Mouse (Mus musculus) testis, postnatal 10 days (tissue): ENCODE measurements around the gene Bmpr1a.

ENCODE experiments used
- DNase-seq: peaks from one replicate; pipeline ENCODE4 v3.0.0; 2021; ENCODE audit warnings: low spot score

The Bmpr1a gene

GRCm38 (mm10) chr14:34503325-34503647 is at the start of gene Bmpr1a:
TSS of gene Bmpr1a (minus strand) at chr14:34503341.
- no peak for DNase-seq

- DNase-seq = no peak
Measured at GRCm38 (mm10) chr14:34552226-34552625, 49.1 kb upstream of the Bmpr1a start.

- peak; percentile 89 for DNase-seq
Measured at GRCm38 (mm10) chr14:34549004-34549671, 46.0 kb upstream of the Bmpr1a start.

GRCm38 (mm10) chr14:34548391-34549001 is 45.4 kb upstream of the Bmpr1a start:
- DNase-seq = peak; percentile 67

- no peak for DNase-seq
Measured at GRCm38 (mm10) chr14:34544545-34544944, 41.4 kb upstream of the Bmpr1a start.

- DNase-seq = no peak
Measured at GRCm38 (mm10) chr14:34544001-34544400, 40.9 kb upstream of the Bmpr1a start.

GRCm38 (mm10) chr14:34543596-34543995 is 40.5 kb upstream of the Bmpr1a start:
- no peak for DNase-seq

- DNase-seq = no peak
Measured at GRCm38 (mm10) chr14:34541896-34542295, 38.8 kb upstream of the Bmpr1a start.

GRCm38 (mm10) chr14:34540685-34541162 is 37.6 kb upstream of the Bmpr1a start:
- DNase-seq = peak; percentile 82

GRCm38 (mm10) chr14:34535883-34536282 is 32.7 kb upstream of the Bmpr1a start:
- DNase-seq = no peak

- no peak for DNase-seq
Measured at GRCm38 (mm10) chr14:34533537-34533936, 30.4 kb upstream of the Bmpr1a start.

- no peak for DNase-seq
Measured at GRCm38 (mm10) chr14:34532536-34532935, 29.4 kb upstream of the Bmpr1a start.

GRCm38 (mm10) chr14:34528804-34529203 is 25.7 kb upstream of the Bmpr1a start:
- DNase-seq = no peak

- DNase-seq = no peak
Measured at GRCm38 (mm10) chr14:34522701-34523100, 19.6 kb upstream of the Bmpr1a start, which contains the start of gene 9230112D13Rik. TSS of gene 9230112D13Rik (minus strand) at chr14:34522801.

- no peak for DNase-seq
Measured at GRCm38 (mm10) chr14:34517959-34518544, 14.9 kb upstream of the Bmpr1a start.

GRCm38 (mm10) chr14:34516960-34517577 is 13.9 kb upstream of the Bmpr1a start:
- no peak for DNase-seq

GRCm38 (mm10) chr14:34515860-34516259 is 12.7 kb upstream of the Bmpr1a start:
- no peak for DNase-seq

- no peak for DNase-seq
Measured at GRCm38 (mm10) chr14:34514120-34514519, 11.0 kb upstream of the Bmpr1a start.

GRCm38 (mm10) chr14:34512602-34513001 is 9.5 kb upstream of the Bmpr1a start:
- no peak for DNase-seq

- no peak for DNase-seq
Measured at GRCm38 (mm10) chr14:34511901-34512300, 8.8 kb upstream of the Bmpr1a start.

- no peak for DNase-seq
Measured at GRCm38 (mm10) chr14:34508842-34509439, 5.8 kb upstream of the Bmpr1a start.

- no peak for DNase-seq
Measured at GRCm38 (mm10) chr14:34508187-34508840, 5.2 kb upstream of the Bmpr1a start.
